Mouse (Mus musculus): ENCODE data around the gene Gan.

Gene Gan

GRCm38 (mm10) chr8:117200803-117201202, 42.9 kb downstream of the Gan start:
- DNase-seq (ENCODE audit: low read depth, low spot score) = no peak

GRCm38 (mm10) chr8:117201221-117202017, 43.5 kb downstream of the Gan start:
- DNase-seq (ENCODE audit: low read depth, low spot score) = no peak

GRCm38 (mm10) chr8:117203085-117203484, 45.1 kb downstream of the Gan start:
- DNase-seq (ENCODE audit: low read depth, low spot score) = no peak

GRCm38 (mm10) chr8:117205884-117206283, 47.9 kb downstream of the Gan start:
- DNase-seq (ENCODE audit: low read depth, low spot score) = no peak

- DNase-seq (ENCODE audit: low read depth, low spot score) = no peak
Observed at GRCm38 (mm10) chr8:117206636-117207035, 48.7 kb downstream of the Gan start.

- DNase-seq (ENCODE audit: low read depth, low spot score) = no peak
Observed at GRCm38 (mm10) chr8:117209150-117209549, 51.2 kb downstream of the Gan start.

- DNase-seq (ENCODE audit: low read depth, low spot score) = no peak
Observed at GRCm38 (mm10) chr8:117212100-117212499, 54.2 kb downstream of the Gan start.

GRCm38 (mm10) chr8:117217724-117218123, 59.8 kb downstream of the Gan start:
- no peak for DNase-seq (ENCODE audit: low read depth, low spot score)

GRCm38 (mm10) chr8:117222396-117222795, 64.5 kb downstream of the Gan start:
- DNase-seq (ENCODE audit: low read depth, low spot score) = no peak

GRCm38 (mm10) chr8:117224630-117225029, 66.7 kb downstream of the Gan start:
- DNase-seq (ENCODE audit: low read depth, low spot score) = peak; percentile 45

- DNase-seq (ENCODE audit: low read depth, low spot score) = no peak
Observed at GRCm38 (mm10) chr8:117226306-117226705, 68.4 kb downstream of the Gan start.

GRCm38 (mm10) chr8:117227339-117227738, 69.4 kb downstream of the Gan start:
- no peak for DNase-seq (ENCODE audit: low read depth, low spot score)

GRCm38 (mm10) chr8:117233199-117233598, 75.3 kb downstream of the Gan start:
- no peak for DNase-seq (ENCODE audit: low read depth, low spot score)

- DNase-seq (ENCODE audit: low read depth, low spot score) = no peak
Observed at GRCm38 (mm10) chr8:117236531-117236930, 78.6 kb downstream of the Gan start.

GRCm38 (mm10) chr8:117240326-117240725, 82.4 kb downstream of the Gan start:
- no peak for DNase-seq (ENCODE audit: low read depth, low spot score)

GRCm38 (mm10) chr8:117240841-117241494, 83.0 kb downstream of the Gan start:
- no peak for DNase-seq (ENCODE audit: low read depth, low spot score)

- DNase-seq (ENCODE audit: low read depth, low spot score) = no peak
Observed at GRCm38 (mm10) chr8:117241848-117242247, 83.9 kb downstream of the Gan start.

GRCm38 (mm10) chr8:117242286-117242685, 84.4 kb downstream of the Gan start:
- no peak for DNase-seq (ENCODE audit: low read depth, low spot score)

- DNase-seq (ENCODE audit: low read depth, low spot score) = no peak
Observed at GRCm38 (mm10) chr8:117244601-117245000, 86.7 kb downstream of the Gan start.

- no peak for DNase-seq (ENCODE audit: low read depth, low spot score)
Observed at GRCm38 (mm10) chr8:117248341-117248740, 90.4 kb downstream of the Gan start.

GRCm38 (mm10) chr8:117251086-117251681, 93.2 kb downstream of the Gan start:
- DNase-seq (ENCODE audit: low read depth, low spot score) = no peak

GRCm38 (mm10) chr8:117252650-117253049, 94.7 kb downstream of the Gan start:
- no peak for DNase-seq (ENCODE audit: low read depth, low spot score)

All from brain, embryonic 18.5 days (tissue).